Mouse (Mus musculus) megakaryocyte, embryonic 14.5 days (primary cell): ENCODE measurements at regions not wholly inside any gene's neighbourhood (a gene's known extent, or its start where the extent isn't known, plus 50 kb on each side); places are given as distances from the start of the nearest gene placed in this dataset.

Experiments used
- FLI1 ChIP-seq: IDR thresholded peaks from 2 replicates; pipeline ENCODE4 v1.6.1; 2012; ENCODE audit warnings: low read length, inconsistent platforms, mixed read lengths
- GATA1 ChIP-seq: IDR thresholded peaks from 3 replicates; pipeline ENCODE4 v1.6.1; 2012; ENCODE audit warnings: mixed read lengths, low read length, inconsistent platforms, borderline replicate concordance

DNA sequence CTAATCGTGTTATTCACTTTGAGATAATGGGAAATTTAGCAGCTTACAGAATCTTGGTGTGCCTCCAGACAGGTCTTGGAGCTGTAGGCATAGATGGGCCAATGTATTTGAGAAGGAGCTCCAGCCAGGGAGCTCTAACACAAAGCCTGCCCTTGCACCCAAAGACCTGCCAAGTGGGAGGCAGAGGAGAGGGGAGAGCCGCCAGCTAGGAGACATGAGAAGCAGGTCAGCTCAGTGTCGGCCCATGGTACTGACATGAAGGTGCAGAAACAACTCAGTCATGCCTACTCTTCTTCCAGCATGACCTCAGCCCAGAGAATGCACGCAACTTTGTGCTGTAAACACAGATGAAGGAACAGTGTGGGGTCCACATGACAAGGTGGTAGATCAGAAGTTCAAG, 128.8 kb downstream of the Ackr3 start:
- TF ChIP-seq GATA1 (no peak), FLI1 (no peak)
